ENCODE assay signal across 12 mouse cellular contexts in the genomic region with DNA sequence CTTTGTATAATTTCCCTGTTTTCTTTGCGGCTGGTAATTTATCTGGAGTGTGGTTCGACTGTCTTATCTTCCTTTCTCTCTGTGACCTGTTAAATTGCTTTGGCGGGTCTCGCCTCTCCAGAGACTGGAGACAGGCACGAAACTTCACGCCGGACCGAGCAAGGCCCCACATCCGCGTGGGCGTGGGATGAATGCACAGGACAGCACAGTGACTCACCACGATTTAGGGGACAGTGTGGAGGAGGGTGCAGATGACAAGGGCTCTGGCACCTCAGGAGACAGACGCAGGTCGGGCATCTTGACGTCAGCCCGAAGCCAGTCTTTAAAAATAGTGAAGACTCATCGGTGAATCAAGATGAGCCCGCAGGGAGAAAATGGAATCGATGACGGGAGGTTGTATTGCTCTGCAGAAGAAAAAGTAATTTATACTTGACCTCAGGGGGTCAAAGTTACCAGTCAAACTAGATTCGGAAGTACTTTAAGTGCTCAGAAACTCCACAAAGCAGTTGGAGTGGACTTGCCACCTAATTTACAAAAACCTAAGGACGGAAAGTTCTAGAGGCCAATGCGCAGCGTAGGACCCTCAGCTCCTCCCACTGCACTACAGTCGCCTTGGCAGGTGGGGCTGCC. TPM values are rescaled to one million over a fixed set of nuclear protein-coding genes. Genes with fewer than 3 reads are reported as not detected.
DNase-seq lines count a peak whose midpoint lies in the region; ATAC-seq and TF ChIP-seq lines count a peak whose summit lies in the region.
"Had no signal": no experiment of that assay in that cellular context is flagged by ENCODE, and none has a peak within 500 bp of the region (broad histone marks: within the 10 kb centered on the region; RNA-seq: fewer than 3 reads in every experiment).

No protein-coding gene starts in this region.

- TF ChIP-seq RAD21 in MEL (IDR thresholded peaks at IDR 0.05; ENCODE audit: low read depth, low read length), result no peak

- 38% methylated on average over 25 of the region's 25 CpGs for WGBS in kidney, postnatal 0 days

- H3K27me3 ChIP-seq in kidney, postnatal 0 days (ENCODE audit: insufficient read depth, low read length), result no peaks in the 10 kb centered on the region
- H3K27me3 ChIP-seq in MEL (ENCODE audit: control insufficient read depth in 1 of 2, insufficient read depth in 2 of 2, low read length in 2 of 2), result no peaks in the 10 kb centered on the region; a peak in 1 of 4 replicates

- H3K9me3 ChIP-seq in kidney, postnatal 0 days (replicated peaks; ENCODE audit: low read length), result no peaks in the 10 kb centered on the region
- no peaks in the 10 kb centered on the region for H3K9me3 ChIP-seq in MEL (replicated peaks; ENCODE audit: insufficient read depth, low read length)

- ATAC-seq in frontal cortex, adult (ENCODE audit: low TSS enrichment), result peak; percentile 64; the same call in 1 of the 2 replicates
- no peak; the same call in 1 of the 2 replicates for ATAC-seq in kidney, postnatal 0 days (replicated peaks; ENCODE audit: low FRiP score, low read depth)
- ATAC-seq: forebrain, embryonic 16.5 days had no signal

- H3K36me3 ChIP-seq in kidney, postnatal 0 days (ENCODE audit: insufficient read depth, low read length), result no peaks in the 10 kb centered on the region
- 0 out of 4 replicates have a peak, but pooled peaks cover 0 to 7% of the 10 kb centered on the region in 2 experiments for H3K36me3 ChIP-seq in MEL (ENCODE audit: control insufficient read depth in 1 of 2, insufficient read depth in 2 of 2, low read length in 2 of 2)

- no peak overlapping the region for H3K27ac ChIP-seq in kidney, postnatal 0 days
- H3K27ac ChIP-seq in MEL (ENCODE audit: control insufficient read depth, low read depth, low read length), result no peak overlapping the region

- no peak for DNase-seq in frontal cortex, postnatal 10 days (ENCODE audit: low spot score in 2 of 2)
- peak; percentile 35 for DNase-seq in kidney, postnatal 0 days (ENCODE audit: low spot score)
- DNase-seq in kidney, adult 9 months, result no peak
- DNase-seq in MEL (ENCODE audit: low read depth, low spot score), result peak; percentile 55
- peak; percentile 14 for DNase-seq in brain, embryonic 14.5 days (ENCODE audit: low read depth)
- DNase-seq in gastrocnemius, adult 18-20 months (ENCODE audit: low spot score), result no peak
- no peak for DNase-seq in gastrocnemius, postnatal 25 days
- DNase-seq: cerebellum, adult 11 months; right cerebral cortex, postnatal 14 days had no signal

- no peaks in the 10 kb centered on the region for H3K79me2 ChIP-seq in MEL (ENCODE audit: control insufficient read depth, insufficient read depth, low read length, poor library complexity)

- H3K9ac ChIP-seq in kidney, postnatal 0 days (ENCODE audit: low read depth, low read length), result no peak overlapping the region
- H3K9ac ChIP-seq in MEL (ENCODE audit: control insufficient read depth, low read depth, low read length, poor library complexity, severe bottlenecking), result 0 out of 2 replicates have a peak overlapping the region, but pooled peaks have one; percentile 27

- TF ChIP-seq EP300 in MEL (IDR thresholded peaks at IDR 0.05; ENCODE audit: low read depth in 1 of 2, low read length in 2 of 2), result peak in 1 of 2 experiments; percentile 30; a peak in 2 of 4 replicates

- no peaks in the 10 kb centered on the region for H3K4me1 ChIP-seq in kidney, postnatal 0 days (replicated peaks; ENCODE audit: insufficient read depth, low read length)
- H3K4me1 ChIP-seq in MEL (ENCODE audit: control insufficient read depth in 1 of 2, insufficient read depth in 2 of 2, low read length in 2 of 2), result peaks cover 0 to 8% of the 10 kb centered on the region in 2 experiments; a peak in 1 of 4 replicates

- no peak for TF ChIP-seq CTCF in kidney, postnatal 0 days (IDR thresholded peaks at IDR 0.05; ENCODE audit: low read depth)
- no peak for TF ChIP-seq CTCF in MEL (IDR thresholded peaks at IDR 0.05 in 2 of 3, conservative IDR thresholded peaks at IDR 0.05 in 1 of 3; ENCODE audit: control insufficient read depth in 1 of 3, insufficient read depth in 1 of 3, low read depth in 2 of 3, low read length in 3 of 3, poor library complexity in 1 of 3, severe bottlenecking in 1 of 3)
- TF ChIP-seq CTCF in brain, embryonic 14.5 days (IDR thresholded peaks at IDR 0.05; ENCODE audit: borderline replicate concordance, extremely low read depth, insufficient read depth, insufficient read length), result no peak

- H3K4me2 ChIP-seq in kidney, postnatal 0 days (ENCODE audit: low read length), result peak overlapping the region; percentile 32; the same call in 1 of the 2 replicates

- no peak overlapping the region for H3K4me3 ChIP-seq in kidney, postnatal 0 days (replicated peaks; ENCODE audit: low read depth, low read length)
- peak overlapping the region; percentile 24 to 43; a peak in 3 of 4 replicates for H3K4me3 ChIP-seq in MEL (ENCODE audit: control insufficient read depth in 1 of 2, insufficient read depth in 1 of 2, low read depth in 2 of 2, low read length in 2 of 2)

- no peak for TF ChIP-seq POLR2A in MEL (IDR thresholded peaks at IDR 0.05; ENCODE audit: control insufficient read depth in 1 of 2, insufficient read depth in 1 of 2, low read depth in 1 of 2, low read length in 2 of 2, poor library complexity in 1 of 2)
- TF ChIP-seq POLR2A in brain, embryonic 14.5 days (IDR thresholded peaks at IDR 0.05; ENCODE audit: borderline replicate concordance, extremely low read depth, insufficient read depth, insufficient read length, poor library complexity, severe bottlenecking), result no peak

TF ChIP-seq in MEL, 35 proteins besides CTCF, POLR2A, EP300 and RAD21:
- TF ChIP-seq SMC3 (IDR thresholded peaks at IDR 0.05; ENCODE audit: low read depth, low read length), result no peak
- no peak for TF ChIP-seq CHD1 (IDR thresholded peaks at IDR 0.05; ENCODE audit: low read depth, low read length)
- TF ChIP-seq SIN3A (IDR thresholded peaks at IDR 0.05; ENCODE audit: low read length), result 0 out of 2 replicates have a peak, but pooled peaks have one; percentile 34
- TF ChIP-seq MEF2A (IDR thresholded peaks at IDR 0.05; ENCODE audit: extremely low read depth, insufficient replicate concordance, low read depth, low read length, poor library complexity, severe bottlenecking), result no peak
- no peak for TF ChIP-seq KAT2A (conservative IDR thresholded peaks at IDR 0.05; ENCODE audit: low read depth, low read length)
- peak; percentile 48; the same call in 1 of the 2 replicates for TF ChIP-seq GATA1 (IDR thresholded peaks at IDR 0.05; ENCODE audit: low read depth, low read length)
- TF ChIP-seq TCF12 (IDR thresholded peaks at IDR 0.05; ENCODE audit: low read depth, low read length), result no peak

RNA-seq across cellular contexts. Expression of a gene that starts 30.1 kb away (rescaled TPM):
- polyA plus RNA-seq in kidney, postnatal 0 days (2015; fragmentation: Nextera tagmentation; extraction: Ambion mirVana), result 98.9 and 105 TPM in 2 replicates
- total RNA-seq in MEL (2012; rRNA removed), result 137 and 142 TPM in 2 replicates
- polyA plus RNA-seq in MEL (2012; ENCODE audit: insufficient read depth in 1 of 2, insufficient read length in 2 of 2, low read depth in 1 of 2, low replicate concordance in 2 of 2, missing spikeins in 1 of 2), result 100 to 1,000 TPM; 189 to 210 TPM
- polyA plus RNA-seq in brain, embryonic 14.5 days (2012; rRNA removed), result 83.6 and 90.5 TPM in 2 replicates
- total RNA-seq in gastrocnemius, adult 18-20 months (2021), result 10 to 100 TPM; 37.8 to 47.2 TPM
- 10 to 100 TPM; 51.4 to 52.9 TPM for total RNA-seq in gastrocnemius, postnatal 25 days (2021)

RNA-seq across cellular contexts. Expression of a gene that starts 39.0 kb away (rescaled TPM):
- polyA plus RNA-seq in kidney, postnatal 0 days (2015; fragmentation: Nextera tagmentation; extraction: Ambion mirVana), result 1,098 and 1,156 TPM in 2 replicates
- 521 and 561 TPM in 2 replicates for total RNA-seq in MEL (2012; rRNA removed)
- polyA plus RNA-seq in MEL (2012; ENCODE audit: insufficient read depth in 1 of 2, insufficient read length in 2 of 2, low read depth in 1 of 2, low replicate concordance in 2 of 2, missing spikeins in 1 of 2), result 100 to 1,000 TPM in 1 of 2 experiments, not detected in 1; 225 TPM
- 387 and 406 TPM in 2 replicates for polyA plus RNA-seq in brain, embryonic 14.5 days (2012; rRNA removed)
- total RNA-seq in gastrocnemius, adult 18-20 months (2021), result 1,000 to 10,000 TPM; 1,038 to 1,073 TPM
- 1,000 to 10,000 TPM; 1,235 to 1,264 TPM for total RNA-seq in gastrocnemius, postnatal 25 days (2021)

RNA-seq across cellular contexts. Expression of a gene that starts 52.5 kb away (rescaled TPM):
- 0.32 and 0.41 TPM in 2 replicates for polyA plus RNA-seq in kidney, postnatal 0 days (2015; fragmentation: Nextera tagmentation; extraction: Ambion mirVana)
- 3.1 and 3.5 TPM in 2 replicates for total RNA-seq in MEL (2012; rRNA removed)
- polyA plus RNA-seq in MEL (2012; ENCODE audit: insufficient read depth in 1 of 2, insufficient read length in 2 of 2, low read depth in 1 of 2, low replicate concordance in 2 of 2, missing spikeins in 1 of 2), result 1 to 10 TPM in 1 of 2 experiments, not detected in 1; 2.6 TPM
- polyA plus RNA-seq in brain, embryonic 14.5 days (2012; rRNA removed), result 0.98 and 1.5 TPM in 2 replicates
- total RNA-seq in gastrocnemius, adult 18-20 months (2021), result under 1 TPM in 1 of 2 experiments, not detected in 1; 0.21 TPM
- total RNA-seq in gastrocnemius, postnatal 25 days (2021), result under 1 TPM; 0.20 to 0.32 TPM
- total RNA-seq: left cerebral cortex, postnatal 10 days had no signal

Comparison
In these comparisons a context has a peak if more than half of its experiments do, and no peak if none do; other contexts are left out.
1. DNase-seq: peak in kidney, postnatal 0 days (single experiment), MEL (single experiment) and brain, embryonic 14.5 days (single experiment); none in frontal cortex, postnatal 10 days (0 of 2), kidney, adult 9 months (single experiment), gastrocnemius, adult 18-20 months (single experiment) and gastrocnemius, postnatal 25 days (single experiment).